Mouse (Mus musculus): ENCODE data around the gene Ptch1. TPM values are rescaled to one million over a fixed set of nuclear protein-coding genes. Genes with fewer than 3 reads are reported as not detected.
A peak's percentile ranks its signal among the peaks of the same experiment; 100 is the strongest.

The Ptch1 gene
- polyA plus RNA-seq, 1 experiment, result 5.6 TPM

GRCm38 (mm10) chr13:63592755-63593154 lies 19.4 kb upstream of the Ptch1 start:
- H3K27me3 ChIP-seq (ENCODE audit: control insufficient read depth, insufficient read depth, low read length), result no peaks in the 10 kb centered on the region
- no peaks in the 10 kb centered on the region for H3K4me1 ChIP-seq (ENCODE audit: control insufficient read depth, insufficient read depth, low read length)
- H3K4me3 ChIP-seq (ENCODE audit: control insufficient read depth, low read depth, low read length), result no peak overlapping the region
- no peak overlapping the region for H3K27ac ChIP-seq (ENCODE audit: control insufficient read depth, insufficient read depth, low read depth, low read length)
- TF ChIP-seq POLR2A (IDR thresholded peaks at IDR 0.05; ENCODE audit: control insufficient read depth, low read depth, low read length) (no peak), CTCF (IDR thresholded peaks at IDR 0.05; ENCODE audit: control insufficient read depth, insufficient read depth, insufficient replicate concordance, low read depth, low read length) (no peak)
- H3K36me3 ChIP-seq (ENCODE audit: control insufficient read depth, insufficient read depth, low read length), result no peaks in the 10 kb centered on the region

GRCm38 (mm10) chr13:63574601-63575000 lies 1.2 kb upstream of the Ptch1 start:
- Histone ChIP-seq H3K27me3 (ENCODE audit: control insufficient read depth, insufficient read depth, low read length) (no peaks in the 10 kb centered on the region), H3K4me3 (ENCODE audit: control insufficient read depth, low read depth, low read length) (no peak overlapping the region), H3K27ac (ENCODE audit: control insufficient read depth, insufficient read depth, low read depth, low read length) (no peak overlapping the region), H3K36me3 (ENCODE audit: control insufficient read depth, insufficient read depth, low read length) (no peaks in the 10 kb centered on the region), H3K4me1 (ENCODE audit: control insufficient read depth, insufficient read depth, low read length) (peaks cover 10% of the 10 kb centered on the region)
- TF ChIP-seq CTCF (IDR thresholded peaks at IDR 0.05; ENCODE audit: control insufficient read depth, insufficient read depth, insufficient replicate concordance, low read depth, low read length) (no peak), POLR2A (IDR thresholded peaks at IDR 0.05; ENCODE audit: control insufficient read depth, low read depth, low read length) (no peak)

DNA sequence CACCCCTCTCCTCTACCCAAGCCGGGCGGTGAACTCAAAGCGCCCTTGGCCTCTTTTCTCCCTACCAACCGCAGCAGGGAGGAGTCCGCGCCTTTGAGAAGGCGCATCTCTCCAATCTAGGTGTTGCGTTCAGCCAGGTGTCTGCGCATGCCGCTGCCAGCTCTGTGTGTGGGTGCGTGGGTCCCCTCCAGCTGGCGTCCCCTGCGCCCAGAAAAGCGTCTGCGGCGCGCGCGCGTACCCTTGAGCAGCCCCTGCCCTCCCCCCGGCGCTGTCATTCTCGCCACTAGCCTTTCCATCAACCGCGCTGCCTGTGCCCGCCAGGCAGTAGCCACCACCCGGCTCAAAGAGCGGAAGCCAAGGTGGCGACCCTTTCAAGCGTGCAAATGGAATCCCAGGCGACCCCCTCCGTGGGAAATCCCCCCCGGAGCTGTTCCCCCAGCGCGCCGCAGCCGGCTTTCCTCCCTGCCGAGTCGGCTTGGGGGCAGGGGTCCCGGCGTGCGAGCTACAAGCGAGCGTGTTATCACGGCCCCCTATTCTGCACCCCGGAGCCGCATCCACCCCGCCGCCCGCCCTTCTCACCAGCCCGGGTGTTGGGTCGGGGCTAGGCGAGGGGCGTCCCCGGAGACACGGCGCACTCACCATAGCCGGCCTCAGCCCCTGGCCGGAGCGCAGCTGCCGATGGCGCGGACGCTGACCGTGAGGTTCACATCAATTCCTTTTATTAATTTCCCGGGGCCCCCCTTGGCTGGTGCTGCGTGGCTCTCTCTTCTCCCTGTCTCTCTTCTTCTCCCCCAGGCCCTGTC lies 744 bp downstream of the Ptch1 start:
- Histone ChIP-seq H3K27ac (ENCODE audit: control insufficient read depth, insufficient read depth, low read depth, low read length) (peak overlapping the region; percentile 57), H3K4me3 (ENCODE audit: control insufficient read depth, low read depth, low read length) (peak overlapping the region; percentile 64), H3K36me3 (ENCODE audit: control insufficient read depth, insufficient read depth, low read length) (no peaks in the 10 kb centered on the region), H3K4me1 (ENCODE audit: control insufficient read depth, insufficient read depth, low read length) (peaks cover 24% of the 10 kb centered on the region), H3K27me3 (ENCODE audit: control insufficient read depth, insufficient read depth, low read length) (no peaks in the 10 kb centered on the region)
- TF ChIP-seq POLR2A (IDR thresholded peaks at IDR 0.05; ENCODE audit: control insufficient read depth, low read depth, low read length), result 0 out of 2 replicates have a peak, but pooled peaks have one; percentile 19
- TF ChIP-seq CTCF (IDR thresholded peaks at IDR 0.05; ENCODE audit: control insufficient read depth, insufficient read depth, insufficient replicate concordance, low read depth, low read length), result no peak

DNA sequence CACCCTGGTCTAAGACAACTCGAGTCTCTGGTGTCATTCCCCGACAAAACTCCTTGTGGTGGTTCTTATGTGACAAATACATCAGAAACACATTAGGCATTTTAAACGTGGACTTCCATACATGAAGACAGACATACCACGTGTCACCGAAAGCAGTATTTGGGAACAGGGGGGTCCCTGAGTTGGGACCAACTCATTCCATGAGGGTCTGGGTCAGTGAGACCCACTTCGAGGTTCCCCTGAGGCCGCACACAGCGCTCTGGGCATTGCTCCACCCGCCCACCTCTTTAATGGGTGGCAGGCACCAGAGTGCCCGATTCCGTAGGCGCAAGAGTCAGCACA lies 1.3 kb downstream of the Ptch1 start:
- no peaks in the 10 kb centered on the region for H3K27me3 ChIP-seq (ENCODE audit: control insufficient read depth, insufficient read depth, low read length)

DNA sequence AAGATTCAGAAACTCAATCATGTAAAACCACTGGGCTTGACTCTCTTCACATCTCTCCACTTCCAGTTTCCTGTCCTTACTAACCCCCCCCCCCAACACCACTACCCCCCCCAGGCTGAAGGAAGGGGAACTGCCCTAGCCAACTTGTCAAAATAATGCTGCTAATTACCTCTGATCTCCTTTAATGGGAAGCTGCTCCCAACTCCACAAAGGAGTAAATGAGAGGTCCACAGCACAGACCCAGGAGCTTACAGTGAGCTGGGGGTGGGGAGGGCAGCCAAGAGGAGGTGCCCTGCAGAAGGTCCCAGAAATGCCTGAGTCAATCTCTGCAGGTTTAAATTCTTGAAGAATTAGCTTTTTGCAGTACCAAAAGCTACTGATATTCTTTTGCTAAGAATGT lies 2.9 kb downstream of the Ptch1 start:
- Histone ChIP-seq H3K27me3 (ENCODE audit: control insufficient read depth, insufficient read depth, low read length) (no peaks in the 10 kb centered on the region), H3K27ac (ENCODE audit: control insufficient read depth, insufficient read depth, low read depth, low read length) (no peak overlapping the region), H3K36me3 (ENCODE audit: control insufficient read depth, insufficient read depth, low read length) (no peaks in the 10 kb centered on the region), H3K4me3 (ENCODE audit: control insufficient read depth, low read depth, low read length) (no peak overlapping the region), H3K4me1 (ENCODE audit: control insufficient read depth, insufficient read depth, low read length) (peaks cover 28% of the 10 kb centered on the region)
- TF ChIP-seq POLR2A (IDR thresholded peaks at IDR 0.05; ENCODE audit: control insufficient read depth, low read depth, low read length) (no peak), CTCF (IDR thresholded peaks at IDR 0.05; ENCODE audit: control insufficient read depth, insufficient read depth, insufficient replicate concordance, low read depth, low read length) (no peak)

More for the DNA sequence above, 1.3 kb downstream of the Ptch1 start:
- H3K4me1 ChIP-seq (ENCODE audit: control insufficient read depth, insufficient read depth, low read length), result peaks cover 25% of the 10 kb centered on the region
- peak overlapping the region; percentile 64 for H3K4me3 ChIP-seq (ENCODE audit: control insufficient read depth, low read depth, low read length)
- no peaks in the 10 kb centered on the region for H3K36me3 ChIP-seq (ENCODE audit: control insufficient read depth, insufficient read depth, low read length)
- TF ChIP-seq CTCF (IDR thresholded peaks at IDR 0.05; ENCODE audit: control insufficient read depth, insufficient read depth, insufficient replicate concordance, low read depth, low read length) (no peak), POLR2A (IDR thresholded peaks at IDR 0.05; ENCODE audit: control insufficient read depth, low read depth, low read length) (no peak)
- peak overlapping the region; percentile 57 for H3K27ac ChIP-seq (ENCODE audit: control insufficient read depth, insufficient read depth, low read depth, low read length)

- no peaks in the 10 kb centered on the region for H3K27me3 ChIP-seq (ENCODE audit: control insufficient read depth, insufficient read depth, low read length)
- no peaks in the 10 kb centered on the region for H3K36me3 ChIP-seq (ENCODE audit: control insufficient read depth, insufficient read depth, low read length)
- no peak for TF ChIP-seq POLR2A (IDR thresholded peaks at IDR 0.05; ENCODE audit: control insufficient read depth, low read depth, low read length)
- peak overlapping the region; percentile 61 for H3K27ac ChIP-seq (ENCODE audit: control insufficient read depth, insufficient read depth, low read depth, low read length)
- H3K4me1 ChIP-seq (ENCODE audit: control insufficient read depth, insufficient read depth, low read length), result peaks cover 38% of the 10 kb centered on the region
- H3K4me3 ChIP-seq (ENCODE audit: control insufficient read depth, low read depth, low read length), result no peak overlapping the region
Observed at GRCm38 (mm10) chr13:63569396-63569756, 4.0 kb downstream of the Ptch1 start.

GRCm38 (mm10) chr13:63568741-63569395 lies 4.5 kb downstream of the Ptch1 start:
- Histone ChIP-seq H3K27ac (ENCODE audit: control insufficient read depth, insufficient read depth, low read depth, low read length) (peak overlapping the region; percentile 88), H3K27me3 (ENCODE audit: control insufficient read depth, insufficient read depth, low read length) (no peaks in the 10 kb centered on the region), H3K36me3 (ENCODE audit: control insufficient read depth, insufficient read depth, low read length) (no peaks in the 10 kb centered on the region), H3K4me3 (ENCODE audit: control insufficient read depth, low read depth, low read length) (no peak overlapping the region), H3K4me1 (ENCODE audit: control insufficient read depth, insufficient read depth, low read length) (peaks cover 38% of the 10 kb centered on the region)
- TF ChIP-seq POLR2A (IDR thresholded peaks at IDR 0.05; ENCODE audit: control insufficient read depth, low read depth, low read length), result no peak
- TF ChIP-seq CTCF (IDR thresholded peaks at IDR 0.05; ENCODE audit: control insufficient read depth, insufficient read depth, insufficient replicate concordance, low read depth, low read length), result no peak
